Mouse (Mus musculus) intestine, embryonic 16.5 days (tissue): ENCODE results near the gene Dmap1. TPM values are rescaled to one million over a fixed set of nuclear protein-coding genes. Genes with fewer than 3 reads are reported as not detected.

Experiments used
- ATAC-seq: fragments of 200-750 bp; cut with Nextera tagmentation; 2 replicates; pipeline ENCODE4 v1.8.0; 2017; ENCODE audit warnings: moderate TSS enrichment, moderate library complexity
- H3K27ac ChIP-seq: fragments of 300-500 bp; sonication (generic); 2 replicates; pipeline ENCODE4 v1.5.1; 2014; ENCODE audit warnings: mild to moderate bottlenecking, low read length
- H3K27me3 ChIP-seq: fragments of 300-500 bp; sonication (generic); replicated peaks from 2 replicates; pipeline ENCODE4 v1.6.1; 2014; ENCODE audit warnings: low read length, control low read depth, mixed read lengths; ENCODE audit not compliant: control insufficient read depth, insufficient read depth
- H3K36me3 ChIP-seq: fragments of 300-500 bp; sonication (generic); 2 replicates; pipeline ENCODE4 v1.6.1; 2014; ENCODE audit warnings: low read length, control low read depth; ENCODE audit not compliant: control insufficient read depth, insufficient read depth
- H3K4me1 ChIP-seq: fragments of 300-500 bp; sonication (generic); 2 replicates; pipeline ENCODE4 v1.6.1; 2014; ENCODE audit warnings: low read length, control low read depth, mixed read lengths; ENCODE audit not compliant: control insufficient read depth, insufficient read depth
- H3K4me2 ChIP-seq: fragments of 300-500 bp; sonication (generic); 2 replicates; pipeline ENCODE4 v1.6.1; 2014; ENCODE audit warnings: low read depth, low read length, control low read depth
- H3K4me3 ChIP-seq: fragments of 300-500 bp; sonication (generic); 2 replicates; pipeline ENCODE4 v1.5.1; 2014; ENCODE audit warnings: mild to moderate bottlenecking, low read length
- H3K9ac ChIP-seq: fragments of 300-500 bp; sonication (generic); 2 replicates; pipeline ENCODE4 v1.6.1; 2014; ENCODE audit warnings: low read depth, low read length
- H3K9me3 ChIP-seq: fragments of 300-500 bp; sonication (generic); 2 replicates; pipeline ENCODE4 v1.6.1; 2016; ENCODE audit warnings: low read length, control low read depth; ENCODE audit not compliant: control insufficient read depth
- WGBS: fragments of 180-500 bp; shearing (Covaris S2); extraction: QIAGEN DNeasy Blood & Tissue Kit; methylation state at CpG from one replicate; pipeline ENCODE4 v1.1.7; 2014; 5-methylcytosine and 5-hydroxymethylcytosine counted together
- polyA plus RNA-seq: library from polyadenylated mRNA; unstranded; fragments of >200 nt; fragmentation: Nextera tagmentation; extraction: Ambion mirVana; gene quantifications from 2 replicates; pipeline ENCODE4 v1.2.1, GENCODE M21; 2015

Dmap1 gene
- polyA plus RNA-seq, 1 experiment from 2014 or later: 45.0 TPM

DNA sequence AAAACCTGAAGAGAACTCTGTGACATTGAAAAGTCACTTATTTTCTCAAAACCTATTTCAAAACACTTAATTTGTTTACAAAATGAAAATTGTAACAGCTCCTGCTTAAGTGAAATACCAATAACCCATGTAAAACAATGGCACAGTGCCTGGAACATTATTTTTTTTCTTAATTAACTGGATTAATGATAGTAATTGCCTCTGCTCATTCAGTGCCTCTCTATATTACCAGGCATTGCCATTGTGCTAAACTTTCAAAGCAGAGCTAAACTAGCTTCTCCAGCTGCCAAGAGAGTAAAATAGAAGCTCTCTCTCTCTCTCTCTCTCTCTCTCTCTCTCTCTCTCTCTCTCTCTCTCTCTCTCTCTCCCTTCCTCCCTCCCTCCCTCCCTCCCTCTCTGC lies 390 bp upstream of the Dmap1 start:
- no peaks in the 10 kb centered on the region for H3K9me3 ChIP-seq
- peaks cover 5% of the 10 kb centered on the region; the same call in 1 of the 2 replicates for H3K4me1 ChIP-seq
- H3K36me3 ChIP-seq: peaks cover 6% of the 10 kb centered on the region
- ATAC-seq: 0 out of 2 replicates have a peak, but pooled peaks have one; percentile 5
- peak overlapping the region; percentile 82 for H3K4me2 ChIP-seq
- no peak overlapping the region for H3K27ac ChIP-seq
- peak overlapping the region; percentile 93 for H3K9ac ChIP-seq
- H3K4me3 ChIP-seq: peak overlapping the region; percentile 90
- no peaks in the 10 kb centered on the region for H3K27me3 ChIP-seq

DNA sequence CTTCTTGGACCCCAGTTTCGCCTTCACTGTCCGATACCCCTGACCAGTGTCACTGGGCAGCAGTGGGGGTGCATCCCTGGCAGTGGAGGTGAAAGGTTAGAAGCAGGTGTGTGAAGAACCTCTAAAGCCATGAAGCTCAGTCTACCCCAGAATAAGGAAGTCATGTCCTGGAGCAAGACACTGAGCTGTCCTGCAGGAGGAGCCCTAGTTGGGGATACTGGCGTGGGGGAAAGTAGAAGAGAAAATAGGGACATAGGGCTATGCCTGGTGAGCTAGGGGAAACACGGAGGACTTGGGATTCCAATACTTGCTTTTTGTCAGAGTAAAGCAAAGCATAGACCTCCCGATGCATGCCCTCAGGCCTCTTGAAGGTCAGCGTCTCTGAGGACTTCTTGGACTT lies 1.1 kb downstream of the Dmap1 start:
- Histone ChIP-seq H3K27me3 (no peaks in the 10 kb centered on the region), H3K9ac (peak overlapping the region; percentile 93), H3K4me2 (peak overlapping the region; percentile 82), H3K4me1 (peaks cover 5% of the 10 kb centered on the region; the same call in 1 of the 2 replicates), H3K9me3 (no peaks in the 10 kb centered on the region), H3K27ac (no peak overlapping the region), H3K4me3 (peak overlapping the region; percentile 90), H3K36me3 (peaks cover 8% of the 10 kb centered on the region)
- 76% methylated on average over 6 of the region's 6 CpGs for WGBS
- no peak for ATAC-seq

DNA sequence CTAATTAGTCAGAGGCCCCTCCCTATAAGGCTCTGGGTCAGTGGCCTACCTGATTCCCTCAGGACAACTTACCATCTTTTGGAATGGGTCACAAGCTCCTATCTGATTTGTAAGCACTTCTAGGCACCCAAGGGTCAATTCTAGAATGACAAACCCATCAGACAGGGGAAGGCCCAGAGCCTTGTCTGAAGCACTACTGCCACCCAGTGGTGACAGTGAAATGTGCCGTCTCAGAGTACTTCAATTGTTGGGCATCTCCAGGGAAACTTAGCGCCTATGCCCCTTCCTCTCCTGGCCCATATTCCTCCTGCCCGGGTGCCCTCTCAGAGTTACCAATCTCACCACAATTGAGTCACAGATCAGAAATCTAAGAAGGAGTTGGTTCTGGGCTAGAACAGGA lies 5.2 kb downstream of the Dmap1 start:
- Histone ChIP-seq H3K4me1 (peaks cover 5% of the 10 kb centered on the region; the same call in 1 of the 2 replicates), H3K36me3 (peaks cover 8% of the 10 kb centered on the region), H3K27ac (no peak overlapping the region), H3K9ac (no peak overlapping the region), H3K4me2 (no peak overlapping the region), H3K9me3 (no peaks in the 10 kb centered on the region), H3K4me3 (no peak overlapping the region), H3K27me3 (no peaks in the 10 kb centered on the region)
- ATAC-seq: peak; percentile 32; the same call in 1 of the 2 replicates
- 16% methylated on average over 3 of the region's 3 CpGs for WGBS

DNA sequence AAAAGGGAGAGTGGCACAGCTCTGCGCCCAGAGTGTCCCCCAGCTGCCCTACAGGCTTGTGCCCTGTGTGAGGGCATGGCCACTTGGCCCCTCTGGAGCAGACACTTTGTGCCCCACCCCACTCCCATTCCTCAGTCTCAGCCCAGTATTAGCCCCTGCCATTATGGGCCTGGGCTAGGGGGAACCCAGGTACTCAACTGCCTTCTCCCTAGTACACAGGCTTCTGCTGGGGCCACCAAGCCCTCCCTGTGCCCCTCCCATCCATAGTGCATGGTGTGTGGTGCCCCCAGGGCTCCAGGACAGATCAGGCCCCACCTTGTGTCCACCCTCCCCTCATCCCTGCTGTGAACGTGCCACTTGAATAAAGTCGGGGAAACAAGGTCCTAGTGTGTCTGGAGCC lies 8.2 kb downstream of the Dmap1 start:
- H3K4me2 ChIP-seq: no peak overlapping the region
- no peaks in the 10 kb centered on the region for H3K4me1 ChIP-seq
- no peak overlapping the region for H3K4me3 ChIP-seq
- H3K27ac ChIP-seq: no peak overlapping the region
- no peak for ATAC-seq
- no peaks in the 10 kb centered on the region for H3K27me3 ChIP-seq
- H3K9me3 ChIP-seq: no peaks in the 10 kb centered on the region
- peaks cover 4% of the 10 kb centered on the region for H3K36me3 ChIP-seq
- no peak overlapping the region for H3K9ac ChIP-seq
- WGBS: 87% methylated on average over 3 of the region's 3 CpGs

DNA sequence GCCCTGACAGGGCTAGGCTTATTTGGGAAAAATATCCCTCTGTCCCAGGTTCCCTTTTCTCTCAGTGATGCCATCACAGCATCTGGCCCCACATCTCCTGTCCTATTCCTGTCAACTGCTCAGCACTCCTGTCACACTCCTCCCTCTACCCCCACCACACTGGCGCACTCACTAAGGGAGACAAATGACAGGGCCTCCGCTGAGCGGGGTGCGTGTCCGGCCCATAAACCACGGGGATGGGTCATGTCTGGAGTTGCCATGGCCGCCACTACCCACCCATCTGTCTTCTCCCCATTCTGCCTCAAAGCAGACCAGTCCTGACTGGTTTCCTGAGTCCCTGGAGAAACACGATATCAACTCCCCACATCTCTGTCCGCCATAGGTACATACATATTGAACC lies 10.0 kb downstream of the Dmap1 start:
- Histone ChIP-seq H3K27ac (no peak overlapping the region), H3K4me1 (no peaks in the 10 kb centered on the region), H3K4me3 (no peak overlapping the region), H3K36me3 (no peaks in the 10 kb centered on the region), H3K4me2 (no peak overlapping the region), H3K27me3 (no peaks in the 10 kb centered on the region), H3K9ac (no peak overlapping the region), H3K9me3 (no peaks in the 10 kb centered on the region)
- ATAC-seq: no peak
- 68% methylated on average over 9 of the region's 9 CpGs for WGBS

DNA sequence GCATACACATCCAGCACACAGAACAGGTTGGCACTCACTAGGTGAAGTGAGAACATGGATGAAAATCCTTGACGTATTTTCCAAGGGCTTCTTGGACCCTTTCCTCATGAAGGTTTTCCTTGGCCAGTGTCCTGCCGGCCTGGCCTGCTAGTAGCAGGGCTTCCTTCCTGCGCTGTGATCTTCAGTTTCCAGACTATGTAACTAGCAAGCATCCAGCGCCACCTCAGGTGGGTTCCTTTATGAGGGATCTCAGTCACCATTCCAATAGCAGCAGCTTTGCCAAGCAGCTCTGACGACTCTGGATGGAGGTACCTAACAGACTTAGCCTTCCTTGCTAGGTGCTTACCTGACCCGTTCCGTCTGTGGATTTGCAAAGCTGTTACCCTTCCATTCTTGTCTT lies 12.2 kb downstream of the Dmap1 start:
- no peaks in the 10 kb centered on the region for H3K36me3 ChIP-seq
- no peak overlapping the region for H3K9ac ChIP-seq
- H3K4me2 ChIP-seq: no peak overlapping the region
- no peaks in the 10 kb centered on the region for H3K27me3 ChIP-seq
- H3K4me1 ChIP-seq: no peaks in the 10 kb centered on the region
- no peaks in the 10 kb centered on the region for H3K9me3 ChIP-seq
- no peak for ATAC-seq
- H3K4me3 ChIP-seq: no peak overlapping the region
- no peak overlapping the region for H3K27ac ChIP-seq
- WGBS: 80% methylated on average over 7 of the region's 7 CpGs

DNA sequence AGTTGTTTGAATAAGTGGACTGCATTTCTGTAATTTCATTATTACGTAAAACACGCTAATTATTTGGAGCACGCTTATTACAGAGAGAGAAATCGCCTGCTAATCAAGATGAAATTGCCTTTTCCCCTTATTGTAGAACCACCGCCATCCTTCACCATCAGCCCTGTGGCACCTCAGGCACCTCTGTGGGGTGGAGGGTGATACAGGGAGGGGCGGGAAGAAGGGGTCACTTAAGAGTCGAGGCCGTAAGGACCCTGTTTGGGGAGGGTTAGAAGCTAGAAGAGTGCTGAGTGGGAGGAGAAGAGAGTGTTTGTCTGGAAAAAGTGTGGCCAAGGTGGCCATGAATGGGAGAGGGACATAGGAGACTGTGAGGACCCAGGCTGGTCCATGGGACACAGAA lies 16.0 kb downstream of the Dmap1 start:
- Histone ChIP-seq H3K27me3 (no peaks in the 10 kb centered on the region), H3K4me1 (no peaks in the 10 kb centered on the region), H3K9me3 (no peaks in the 10 kb centered on the region), H3K36me3 (no peaks in the 10 kb centered on the region), H3K27ac (no peak overlapping the region), H3K4me3 (no peak overlapping the region), H3K4me2 (no peak overlapping the region), H3K9ac (no peak overlapping the region)
- WGBS: 79% methylated on average over 8 of the region's 8 CpGs
- ATAC-seq: no peak

DNA sequence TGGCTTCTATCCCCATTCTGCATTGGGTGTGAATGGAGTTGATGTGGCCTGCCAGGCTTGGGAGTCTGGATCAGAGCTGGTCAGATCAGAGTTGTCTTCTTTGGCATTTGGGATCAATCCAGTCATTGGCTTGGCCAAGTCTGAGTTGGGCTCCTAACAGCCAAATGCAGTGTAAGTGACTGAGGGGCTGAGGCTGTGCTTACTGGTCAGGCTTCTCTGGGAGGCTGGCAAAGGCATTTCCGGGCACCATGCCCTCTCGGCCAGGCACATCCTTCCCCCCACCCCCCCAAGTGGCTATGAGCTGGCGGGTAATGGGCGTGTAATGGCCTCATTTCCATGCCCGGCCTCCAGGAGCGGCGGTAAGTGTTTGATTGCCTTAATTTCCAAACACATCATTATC lies 16.5 kb downstream of the Dmap1 start:
- Histone ChIP-seq H3K9ac (no peak overlapping the region), H3K27ac (no peak overlapping the region), H3K36me3 (no peaks in the 10 kb centered on the region), H3K4me2 (no peak overlapping the region), H3K4me3 (no peak overlapping the region), H3K9me3 (no peaks in the 10 kb centered on the region), H3K27me3 (no peaks in the 10 kb centered on the region), H3K4me1 (no peaks in the 10 kb centered on the region)
- WGBS: 82% methylated on average over 7 of the region's 7 CpGs
- ATAC-seq: no peak

DNA sequence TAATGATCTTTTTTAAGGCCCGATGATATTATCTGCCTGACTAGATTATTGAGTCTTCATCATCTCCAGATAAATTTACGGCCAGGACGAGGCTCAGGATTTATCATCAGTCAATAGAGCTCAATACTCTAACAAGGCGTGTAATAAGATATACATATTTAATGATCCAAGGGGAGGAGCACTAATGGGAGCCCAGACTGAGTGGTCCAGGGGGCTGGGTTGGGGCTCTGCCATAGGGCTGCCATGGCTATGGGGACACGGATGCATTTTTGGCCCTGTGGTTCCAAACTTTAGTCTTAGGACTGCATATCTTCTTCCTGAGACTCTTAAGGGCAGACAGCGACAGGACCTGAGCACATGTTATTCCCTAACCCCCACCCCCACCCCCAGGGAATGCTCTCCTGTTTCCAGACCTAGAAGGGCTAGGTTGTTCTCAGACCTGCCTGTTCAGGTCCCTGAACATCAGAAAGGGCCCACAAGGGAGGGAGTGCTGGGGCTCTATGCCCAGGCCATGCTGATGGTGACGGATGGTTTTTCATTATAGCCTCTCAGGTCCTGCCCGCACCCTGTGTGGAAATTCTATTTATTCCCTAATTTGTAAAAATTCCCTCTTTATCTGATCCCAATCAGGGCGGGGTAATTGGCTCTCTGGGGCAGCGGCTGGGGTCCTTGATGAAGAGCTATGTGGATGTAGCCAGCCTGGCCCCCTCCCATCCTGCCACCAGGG lies 17.5 kb downstream of the Dmap1 start:
- no peak for ATAC-seq
- Histone ChIP-seq H3K9ac (no peak overlapping the region), H3K27me3 (no peaks in the 10 kb centered on the region), H3K4me3 (no peak overlapping the region), H3K4me2 (no peak overlapping the region), H3K4me1 (no peaks in the 10 kb centered on the region), H3K27ac (no peak overlapping the region), H3K9me3 (no peaks in the 10 kb centered on the region), H3K36me3 (no peaks in the 10 kb centered on the region)
- 81% methylated on average over 10 of the region's 10 CpGs for WGBS

DNA sequence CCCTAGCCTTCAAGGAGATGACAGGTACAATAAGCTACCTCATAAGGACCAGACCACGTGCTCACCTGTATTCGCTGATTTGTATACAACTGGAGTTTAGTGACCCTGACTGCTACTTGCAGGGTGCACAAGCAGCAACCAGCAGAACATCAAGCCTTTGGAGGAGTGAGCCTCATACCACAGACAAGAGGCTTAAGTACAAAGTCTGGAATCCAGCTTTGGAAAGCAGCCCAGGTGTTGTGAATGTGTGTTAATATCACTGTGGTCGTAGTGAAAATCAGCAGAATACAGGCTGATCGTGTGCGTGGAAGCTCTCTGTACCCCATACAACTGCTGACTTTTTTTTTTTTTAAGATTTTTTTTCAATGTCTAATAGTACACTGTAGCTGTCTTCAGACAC lies 22.1 kb downstream of the Dmap1 start:
- 82% methylated on average over 5 of the region's 5 CpGs for WGBS
- Histone ChIP-seq H3K4me1 (0 out of 2 replicates have a peak, but pooled peaks cover 10% of the 10 kb centered on the region), H3K36me3 (no peaks in the 10 kb centered on the region), H3K9ac (no peak overlapping the region), H3K27ac (no peak overlapping the region), H3K4me2 (no peak overlapping the region), H3K27me3 (no peaks in the 10 kb centered on the region), H3K4me3 (no peak overlapping the region), H3K9me3 (no peaks in the 10 kb centered on the region)
- no peak for ATAC-seq
